Mouse (Mus musculus) ovary, postnatal 14 days (tissue): ENCODE measurements around the gene Pkmyt1.
"Not testable (repeated sequence)": the region's sequence is repeated elsewhere in the genome, so short reads cannot be mapped to it uniquely, and the experiment has no call there.

Experiments
- DNase-seq: peaks from one replicate; pipeline ENCODE4 v3.0.0; 2022; ENCODE audit warnings: low spot score

The Pkmyt1 gene

DNA sequence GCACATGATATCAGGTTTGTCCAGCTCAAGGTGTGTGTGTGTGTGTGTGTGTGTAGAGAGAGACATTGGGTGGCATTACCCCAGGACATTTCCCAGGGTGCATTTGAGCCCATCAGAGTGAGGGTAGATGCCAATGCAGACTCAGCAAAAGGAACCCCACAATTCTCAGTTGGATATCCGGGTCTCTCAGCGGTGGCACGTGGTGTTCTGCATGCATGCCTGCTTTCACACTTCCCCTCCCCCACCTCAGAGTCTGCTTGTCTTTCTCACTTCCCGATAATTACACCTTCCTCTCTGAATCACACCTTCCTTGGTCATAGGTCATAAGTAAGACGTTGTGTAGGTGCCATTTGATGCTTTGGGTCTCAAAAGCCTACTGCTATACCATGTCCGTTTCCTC lies 21.9 kb downstream of the Pkmyt1 start:
- no peak for DNase-seq

GRCm38 (mm10) chr17:23748631-23749391 lies 22.7 kb downstream of the Pkmyt1 start:
- peak; percentile 68 for DNase-seq

DNA sequence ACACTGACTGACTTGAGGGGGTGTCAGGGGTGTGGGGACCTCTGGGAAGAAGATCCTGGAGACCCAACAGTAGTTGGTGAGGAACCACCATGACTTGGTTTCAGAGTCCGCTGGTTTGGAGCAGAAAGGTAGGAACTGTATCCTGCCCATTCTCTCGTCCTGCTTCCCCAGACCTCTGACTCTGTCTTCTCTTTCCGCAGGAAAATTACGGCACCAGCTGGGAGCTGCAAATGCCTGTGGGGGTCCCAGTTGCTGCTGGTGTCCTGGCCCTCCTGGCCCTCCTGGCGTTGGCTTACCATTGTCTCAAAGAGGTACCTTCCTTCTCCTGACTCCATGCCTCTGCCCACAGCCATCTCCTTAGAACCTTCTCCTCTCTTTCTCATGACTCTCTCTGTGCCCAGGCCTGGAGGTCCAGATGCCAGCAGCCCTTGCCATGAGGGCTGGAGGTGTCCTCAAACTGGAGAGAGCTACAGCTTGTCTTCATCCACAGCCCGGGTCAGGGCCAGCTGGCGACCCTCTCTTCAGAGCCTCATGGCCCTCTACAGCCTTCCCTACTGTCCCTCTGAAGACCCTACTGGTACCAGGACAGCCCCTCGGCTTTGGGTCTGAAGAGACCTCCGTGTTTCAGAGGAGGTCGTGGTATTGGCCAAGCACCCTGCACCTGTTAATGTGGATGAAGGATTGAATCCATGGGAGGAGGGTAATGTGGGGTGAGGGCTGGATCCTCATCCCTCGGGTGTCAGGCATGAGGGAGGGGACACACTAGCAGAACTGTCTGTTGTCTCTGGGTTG lies 23.5 kb downstream of the Pkmyt1 start:
- DNase-seq: no peak

DNA sequence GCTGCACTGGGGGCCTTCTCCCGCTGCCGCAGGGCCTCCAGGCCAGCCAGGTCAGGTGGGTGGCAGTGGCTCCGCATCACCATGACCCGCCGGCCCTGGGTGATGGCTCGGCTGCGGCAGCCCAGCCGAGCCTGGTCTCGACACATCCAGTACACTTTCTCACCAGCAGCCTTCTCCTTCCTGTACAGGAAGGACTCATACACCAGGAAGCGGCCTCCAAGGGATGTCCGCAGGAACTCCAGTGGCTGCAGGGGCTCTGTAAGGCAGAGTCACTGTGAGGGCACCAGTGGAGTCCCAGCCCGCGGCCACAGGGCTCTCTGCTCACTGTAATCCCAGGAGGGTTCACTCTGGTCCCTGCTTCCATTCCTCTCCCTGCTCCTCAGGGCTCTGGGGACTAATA lies 29.6 kb downstream of the Pkmyt1 start:
- DNase-seq: no peak

DNA sequence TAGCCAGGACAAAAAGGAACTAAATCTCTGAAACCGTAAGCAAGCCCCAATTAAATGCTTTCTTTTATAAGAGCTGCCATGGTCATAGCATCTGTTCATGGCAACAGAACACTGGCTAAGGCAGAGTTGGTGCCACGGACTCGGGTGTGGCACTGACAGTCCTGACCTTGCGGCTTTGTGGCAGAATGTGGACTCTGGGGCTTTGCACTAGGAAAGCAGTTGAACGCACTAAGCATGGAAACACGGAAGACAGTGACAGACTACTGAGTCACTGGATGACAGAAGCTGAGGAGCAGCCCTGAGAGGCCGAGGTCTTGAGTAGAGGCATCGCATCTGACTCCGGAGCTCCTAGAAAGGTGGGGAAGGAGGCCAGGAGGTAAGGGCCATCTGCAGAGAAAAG lies 31.4 kb downstream of the Pkmyt1 start:
- no peak for DNase-seq

DNA sequence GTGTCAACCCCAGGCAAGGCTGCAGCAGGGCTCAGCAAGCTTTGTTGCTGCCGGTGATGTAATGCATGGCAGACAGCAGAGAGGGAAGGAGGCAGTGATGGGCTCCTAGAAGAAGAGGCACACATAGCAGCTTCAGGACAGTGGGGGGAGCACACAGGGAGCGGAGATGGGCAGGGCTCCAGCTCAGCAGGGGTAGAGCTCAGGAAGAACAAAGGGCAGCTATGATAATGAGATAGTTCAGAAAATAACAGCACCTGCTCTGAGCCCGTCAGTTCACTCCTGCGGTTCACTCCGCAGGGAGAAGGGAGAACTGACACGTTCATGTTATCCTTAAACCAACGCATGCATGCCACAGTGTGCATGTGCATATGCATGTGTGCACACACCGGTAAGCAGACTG lies 32.7 kb downstream of the Pkmyt1 start:
- no peak for DNase-seq

- no peak for DNase-seq
Observed at GRCm38 (mm10) chr17:23760231-23760630, 34.1 kb downstream of the Pkmyt1 start.

GRCm38 (mm10) chr17:23761155-23761554 lies 35.0 kb downstream of the Pkmyt1 start:
- DNase-seq: no peak

DNA sequence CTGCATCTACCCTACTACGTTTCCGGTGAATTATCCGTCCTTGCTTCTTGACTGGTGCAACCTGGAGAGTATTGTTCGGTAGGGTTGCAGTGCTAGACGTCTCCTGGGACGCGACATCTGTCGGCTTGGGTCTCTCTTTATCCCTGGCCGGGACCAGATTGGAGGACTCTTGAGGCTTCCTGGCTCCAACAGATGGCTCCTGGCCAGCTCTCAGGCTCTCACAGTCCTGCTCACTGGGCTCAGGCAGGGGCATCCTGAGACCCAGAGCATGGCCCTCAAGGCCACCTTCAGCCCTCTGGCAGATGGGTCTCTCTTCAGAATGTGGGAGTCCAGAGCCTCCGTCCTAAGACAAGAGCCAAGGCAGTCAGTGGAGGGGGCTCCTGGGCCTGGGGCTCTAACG lies 36.8 kb downstream of the Pkmyt1 start:
- no peak for DNase-seq

- no peak for DNase-seq
Observed at GRCm38 (mm10) chr17:23770493-23770892, 44.4 kb downstream of the Pkmyt1 start.

DNA sequence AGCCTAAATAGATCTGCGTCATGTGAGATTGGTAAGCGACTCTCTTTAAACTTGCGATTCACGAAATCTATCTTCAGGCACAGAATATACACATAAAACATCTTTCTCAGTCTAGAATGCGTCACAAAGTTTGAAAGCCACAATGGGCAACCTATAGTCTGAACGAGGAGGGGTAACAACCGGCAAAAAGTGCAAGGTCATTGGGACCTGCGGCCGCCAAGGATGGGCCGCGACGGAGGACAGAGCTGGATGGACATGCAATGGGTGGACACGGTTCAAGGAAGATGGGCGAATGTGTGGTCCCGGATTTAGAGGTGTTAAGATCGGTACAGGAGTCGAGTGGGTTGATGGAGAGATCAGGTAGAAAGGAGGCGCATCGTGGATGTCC lies 44.8 kb downstream of the Pkmyt1 start:
- DNase-seq: no peak

DNA sequence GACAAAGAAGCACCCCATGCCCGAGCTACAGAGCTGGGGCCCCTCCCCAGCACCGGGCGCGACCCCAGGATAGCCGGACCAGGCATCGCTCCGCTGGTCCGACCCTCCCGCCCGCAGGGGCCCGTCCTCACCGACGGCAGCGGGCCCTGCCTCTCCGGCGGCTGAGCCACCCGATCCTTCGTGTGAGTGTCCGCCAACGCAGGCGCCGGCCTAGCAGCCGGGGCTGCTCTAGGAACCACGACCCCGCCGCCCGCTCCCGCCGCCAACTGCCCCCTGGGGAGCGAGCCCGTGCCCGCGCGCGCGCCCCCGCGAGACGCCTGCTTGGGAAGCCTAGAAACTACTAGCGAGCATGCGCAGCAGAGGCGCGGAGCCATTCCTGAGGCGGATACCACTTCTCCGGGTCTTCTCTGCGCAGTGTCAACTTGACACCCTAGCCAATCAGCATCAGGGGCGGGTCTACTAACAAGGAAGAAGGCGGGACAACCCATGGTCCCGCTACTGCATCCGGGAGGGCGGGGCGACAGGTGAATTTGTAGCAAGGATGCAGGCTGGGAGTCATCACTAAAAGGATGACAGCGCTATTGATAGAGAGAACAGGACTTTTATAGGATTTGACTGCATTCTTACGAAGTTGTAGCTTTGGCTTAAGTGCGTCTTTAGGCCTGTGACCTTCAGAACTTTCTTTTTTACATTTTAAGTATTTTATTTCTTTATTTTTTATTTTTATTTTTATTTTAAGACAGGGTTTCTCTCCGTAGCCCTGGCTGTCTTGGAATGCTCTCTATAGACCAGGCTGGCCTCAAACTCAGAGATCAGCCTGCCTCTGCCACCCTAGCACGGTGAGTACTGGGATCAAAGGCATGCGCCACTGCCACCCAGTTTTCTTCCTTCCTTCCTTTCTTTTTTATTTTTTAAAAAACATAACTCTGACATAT lies 45.4 kb downstream of the Pkmyt1 start, which contains the start of gene Flywch1:
Gene Flywch1 (minus strand): TSS at position 319 of the 935 bp plus-strand sequence.
- peak; percentile 94 for DNase-seq

DNA sequence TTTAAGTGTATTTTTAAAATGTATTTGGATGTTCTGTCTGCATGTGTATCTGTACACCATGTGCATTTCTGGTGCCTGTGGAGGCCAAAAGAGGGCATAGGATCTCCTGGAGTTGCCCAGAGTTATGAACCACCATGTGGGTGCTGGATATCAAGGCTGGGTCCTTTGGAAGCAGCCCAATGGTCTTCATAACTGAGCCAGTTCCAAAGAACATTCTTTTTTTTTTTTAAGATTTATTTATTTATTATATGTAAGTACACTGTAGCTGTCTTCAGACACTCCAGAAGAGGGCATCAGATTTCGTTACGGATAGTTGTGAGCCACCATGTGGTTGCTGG lies 46.1 kb downstream of the Pkmyt1 start:
- not testable (repeated sequence) for DNase-seq

GRCm38 (mm10) chr17:23773676-23774075 lies 47.5 kb downstream of the Pkmyt1 start:
- DNase-seq: no peak

GRCm38 (mm10) chr17:23774090-23774489 lies 48.0 kb downstream of the Pkmyt1 start:
- DNase-seq: peak; percentile 75

- no peak for DNase-seq
Observed at GRCm38 (mm10) chr17:23776216-23776615, 50.1 kb downstream of the Pkmyt1 start.

DNA sequence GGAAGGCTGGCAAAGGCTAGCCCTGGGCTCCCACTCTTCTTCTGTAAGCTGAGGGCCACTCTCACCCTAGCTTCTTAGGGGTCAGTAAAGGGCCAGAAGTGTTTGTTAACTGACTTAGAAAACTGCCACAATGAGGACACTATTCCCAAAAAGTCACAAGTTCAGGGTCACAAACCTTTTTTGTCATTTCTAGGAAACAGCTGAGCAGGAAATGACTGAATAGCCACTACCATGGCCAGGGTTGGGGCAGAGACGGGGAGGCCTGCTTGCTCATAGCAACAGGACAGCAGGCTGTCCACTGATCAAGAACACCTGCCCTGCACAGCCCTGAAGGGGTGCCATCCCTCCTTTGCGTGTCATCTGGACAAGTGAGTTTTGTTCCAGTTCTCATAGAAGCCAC lies 51.0 kb downstream of the Pkmyt1 start:
- DNase-seq: no peak

- DNase-seq: no peak
Observed at GRCm38 (mm10) chr17:23778447-23778846, 52.3 kb downstream of the Pkmyt1 start.

DNA sequence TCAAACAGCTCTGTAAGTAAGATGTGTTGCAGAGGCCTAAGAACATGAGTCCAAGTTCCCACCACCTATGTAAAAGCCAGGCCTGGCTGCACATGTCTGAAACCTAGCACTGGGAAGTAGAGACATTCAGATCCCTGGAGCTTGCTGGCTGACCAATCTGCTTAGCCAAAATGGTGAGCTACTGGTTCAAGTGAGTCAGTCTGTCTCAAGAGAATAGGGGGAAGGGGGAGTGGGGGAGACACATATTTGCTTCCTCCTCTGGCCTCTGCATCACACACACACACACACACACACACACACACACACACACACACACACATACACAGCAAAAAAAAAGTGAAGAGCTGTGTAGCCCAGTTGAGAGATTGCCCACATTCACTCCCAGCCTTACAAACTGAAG lies 57.2 kb downstream of the Pkmyt1 start:
- DNase-seq: no peak

GRCm38 (mm10) chr17:23785561-23786471 lies 59.7 kb downstream of the Pkmyt1 start, which contains the start of gene Flywch2:
Flywch2 (minus strand) TSS chr17:23786081.
- peak; percentile 68 for DNase-seq
